Mouse (Mus musculus) hindbrain, embryonic 11.5 days (tissue): ENCODE measurements around the gene Ppara. TPM values are rescaled to one million over a fixed set of nuclear protein-coding genes. Genes with fewer than 3 reads are reported as not detected.
"Not testable (repeated sequence)": the region's sequence is repeated elsewhere in the genome, so short reads cannot be mapped to it uniquely, and the experiment has no call there.

Experiments
- ATAC-seq: fragments of 200-750 bp; cut with Nextera tagmentation; 2 replicates; pipeline ENCODE4 v1.8.0; 2017; ENCODE audit warnings: mild to moderate bottlenecking, moderate TSS enrichment, moderate library complexity; ENCODE audit not compliant: low FRiP score
- DNase-seq: peaks from one replicate; pipeline ENCODE4 v3.0.0-alpha.2; 2015; ENCODE audit warnings: low spot score
- H3K27ac ChIP-seq: fragments of 300-500 bp; sonication (generic); 2 replicates; pipeline ENCODE4 v1.5.1; 2014; ENCODE audit warnings: mild to moderate bottlenecking, low read depth, low read length
- H3K27me3 ChIP-seq: fragments of 300-500 bp; sonication (generic); 2 replicates; pipeline ENCODE4 v1.6.1; 2014; ENCODE audit warnings: mild to moderate bottlenecking, low read length, moderate library complexity, mixed read lengths; ENCODE audit not compliant: control insufficient read depth, insufficient read depth
- H3K36me3 ChIP-seq: fragments of 300-500 bp; sonication (generic); 2 replicates; pipeline ENCODE4 v1.6.1; 2014; ENCODE audit warnings: mild to moderate bottlenecking, low read length, moderate library complexity, mixed read lengths; ENCODE audit not compliant: control insufficient read depth, insufficient read depth
- H3K4me1 ChIP-seq: fragments of 300-500 bp; sonication (generic); replicated peaks from 2 replicates; pipeline ENCODE4 v1.6.1; 2014; ENCODE audit warnings: low read length, mixed read lengths; ENCODE audit not compliant: control insufficient read depth, insufficient read depth
- H3K4me2 ChIP-seq: fragments of 300-500 bp; sonication (generic); replicated peaks from 2 replicates; pipeline ENCODE4 v1.6.1; 2014; ENCODE audit warnings: mild to moderate bottlenecking, low read depth, low read length
- H3K4me3 ChIP-seq: fragments of 300-500 bp; sonication (generic); 2 replicates; pipeline ENCODE4 v1.5.1; 2014; ENCODE audit warnings: low read depth, low read length
- H3K9ac ChIP-seq: fragments of 300-500 bp; sonication (generic); 2 replicates; pipeline ENCODE4 v1.6.1; 2014; ENCODE audit warnings: low read depth, low read length
- H3K9me3 ChIP-seq: fragments of 300-500 bp; sonication (generic); 2 replicates; pipeline ENCODE4 v1.6.1; 2016; ENCODE audit warnings: low read length; ENCODE audit not compliant: control insufficient read depth
- WGBS: fragments of 180-500 bp; shearing (Covaris S2); extraction: QIAGEN DNeasy Blood & Tissue Kit; methylation state at CpG from one replicate; pipeline ENCODE4 v1.1.7; 2014; 5-methylcytosine and 5-hydroxymethylcytosine counted together
- polyA plus RNA-seq: library from polyadenylated mRNA; unstranded; fragments of >200 nt; fragmentation: Nextera tagmentation; extraction: Ambion mirVana; gene quantifications from 2 replicates; pipeline ENCODE4 v1.2.1, GENCODE M21; 2014

Gene Ppara
- polyA plus RNA-seq, 1 experiment from 2014 or later, result 1.5 TPM

DNA sequence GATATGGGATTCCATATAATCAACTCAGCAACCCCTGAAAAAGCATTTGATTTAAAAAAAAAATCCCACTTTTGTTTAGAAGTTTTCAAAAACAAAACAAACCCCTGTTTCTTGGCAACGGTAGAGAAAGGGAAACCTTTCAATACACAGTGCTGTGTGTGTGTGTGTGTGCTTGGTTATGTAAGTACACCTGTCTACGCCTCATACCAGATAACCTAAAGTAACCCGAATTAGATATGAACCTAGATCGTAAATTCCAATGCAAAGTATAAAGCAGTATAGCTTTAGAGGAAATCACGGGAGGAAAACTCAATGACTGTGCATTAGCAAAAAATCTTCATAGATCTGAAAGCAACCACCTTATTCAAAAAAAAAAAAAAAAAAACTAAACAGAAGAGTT lies 31.9 kb downstream of the Ppara start:
- Histone ChIP-seq H3K9me3 (no peaks in the 10 kb centered on the region), H3K4me3 (no peak overlapping the region), H3K4me2 (no peak overlapping the region), H3K27ac (no peak overlapping the region), H3K36me3 (no peaks in the 10 kb centered on the region), H3K4me1 (no peaks in the 10 kb centered on the region), H3K27me3 (no peaks in the 10 kb centered on the region), H3K9ac (no peak overlapping the region)
- no peak for ATAC-seq
- no peak for DNase-seq
- 91% methylated on average over 5 of the region's 5 CpGs for WGBS

GRCm38 (mm10) chr15:85768991-85769390 lies 34.2 kb downstream of the Ppara start:
- Histone ChIP-seq H3K4me1 (no peaks in the 10 kb centered on the region), H3K4me3 (no peak overlapping the region), H3K4me2 (no peak overlapping the region), H3K36me3 (no peaks in the 10 kb centered on the region), H3K27ac (no peak overlapping the region), H3K9ac (no peak overlapping the region), H3K9me3 (no peaks in the 10 kb centered on the region), H3K27me3 (no peaks in the 10 kb centered on the region)
- WGBS, result 95% methylated on average over 8 of the region's 8 CpGs
- no peak for DNase-seq
- ATAC-seq, result no peak

- WGBS, result 88% methylated on average over 17 of the region's 17 CpGs
- H3K4me3 ChIP-seq, result no peak overlapping the region
- no peaks in the 10 kb centered on the region for H3K9me3 ChIP-seq
- no peak for DNase-seq
- no peak for ATAC-seq
- no peak overlapping the region for H3K4me2 ChIP-seq
- H3K36me3 ChIP-seq, result no peaks in the 10 kb centered on the region
- H3K4me1 ChIP-seq, result no peaks in the 10 kb centered on the region
- H3K27me3 ChIP-seq, result no peaks in the 10 kb centered on the region
- H3K27ac ChIP-seq, result no peak overlapping the region
- no peak overlapping the region for H3K9ac ChIP-seq
Observed at GRCm38 (mm10) chr15:85771306-85772121, 36.7 kb downstream of the Ppara start.

- no peaks in the 10 kb centered on the region for H3K36me3 ChIP-seq
- H3K4me3 ChIP-seq, result no peak overlapping the region
- no peaks in the 10 kb centered on the region for H3K27me3 ChIP-seq
- WGBS, result 84% methylated on average over 11 of the region's 11 CpGs
- no peak overlapping the region for H3K4me2 ChIP-seq
- no peaks in the 10 kb centered on the region for H3K9me3 ChIP-seq
- H3K4me1 ChIP-seq, result no peaks in the 10 kb centered on the region
- no peak overlapping the region for H3K9ac ChIP-seq
- ATAC-seq (no peak), DNase-seq (no peak)
- H3K27ac ChIP-seq, result no peak overlapping the region
Observed at GRCm38 (mm10) chr15:85772146-85772740, 37.5 kb downstream of the Ppara start.

- 89% methylated on average over 9 of the region's 9 CpGs for WGBS
- no peak for DNase-seq
- no peak for ATAC-seq
- H3K9me3 ChIP-seq, result no peaks in the 10 kb centered on the region
- no peak overlapping the region for H3K27ac ChIP-seq
- H3K4me2 ChIP-seq, result no peak overlapping the region
- H3K4me3 ChIP-seq, result no peak overlapping the region
- H3K27me3 ChIP-seq, result no peaks in the 10 kb centered on the region
- H3K4me1 ChIP-seq, result no peaks in the 10 kb centered on the region
- no peaks in the 10 kb centered on the region for H3K36me3 ChIP-seq
- H3K9ac ChIP-seq, result no peak overlapping the region
Observed at GRCm38 (mm10) chr15:85774419-85774818, 39.6 kb downstream of the Ppara start.

DNA sequence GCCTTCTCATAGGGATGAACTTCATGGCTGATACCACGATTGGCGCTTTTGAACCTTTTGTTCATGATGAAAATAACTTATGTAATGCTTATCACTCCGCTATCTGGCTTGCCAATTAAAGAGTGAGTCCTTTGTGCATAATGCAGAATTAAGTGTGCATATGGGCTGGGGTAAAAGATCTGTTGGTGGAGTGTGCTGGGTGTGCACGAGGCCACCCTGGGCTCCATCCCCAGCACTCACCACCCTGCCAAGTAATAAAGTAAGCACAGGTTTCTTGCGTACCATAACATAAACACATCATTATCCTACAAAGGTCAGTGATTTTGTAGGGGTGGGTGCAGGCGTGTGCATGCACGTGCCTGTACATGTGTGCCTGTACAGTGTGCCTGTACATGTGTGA lies 40.2 kb downstream of the Ppara start:
- Histone ChIP-seq H3K27ac (no peak overlapping the region), H3K4me2 (no peak overlapping the region), H3K4me3 (no peak overlapping the region), H3K36me3 (no peaks in the 10 kb centered on the region), H3K9ac (no peak overlapping the region), H3K27me3 (no peaks in the 10 kb centered on the region), H3K9me3 (no peaks in the 10 kb centered on the region), H3K4me1 (no peaks in the 10 kb centered on the region)
- WGBS, result 92% methylated on average over 7 of the region's 7 CpGs
- DNase-seq, result no peak
- ATAC-seq, result no peak

DNA sequence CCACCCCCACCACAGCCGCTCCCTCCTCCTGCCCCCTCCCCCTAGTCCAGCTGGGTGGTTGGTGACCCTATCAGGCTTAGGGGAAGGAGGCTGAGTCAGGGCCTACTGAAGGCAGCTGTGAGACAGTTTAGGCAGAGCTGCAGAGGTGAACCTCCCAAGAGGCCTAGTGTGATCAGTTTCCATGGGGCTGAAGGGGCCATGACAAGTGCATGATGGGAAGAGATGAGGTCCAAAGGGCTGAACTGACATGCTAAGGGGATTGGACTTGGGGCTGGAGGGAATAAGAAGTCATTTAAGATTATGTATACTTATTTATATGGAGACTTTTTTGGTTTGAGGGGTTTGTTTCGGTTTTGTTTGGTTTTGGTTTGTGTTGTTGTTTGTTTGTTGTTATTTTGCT lies 41.5 kb downstream of the Ppara start:
- ATAC-seq (no peak), DNase-seq (no peak)
- Histone ChIP-seq H3K4me1 (no peaks in the 10 kb centered on the region), H3K36me3 (no peaks in the 10 kb centered on the region), H3K9me3 (no peaks in the 10 kb centered on the region), H3K27ac (no peak overlapping the region), H3K4me2 (no peak overlapping the region), H3K4me3 (no peak overlapping the region), H3K9ac (no peak overlapping the region), H3K27me3 (no peaks in the 10 kb centered on the region)
- 72% methylated on average over 2 of the region's 2 CpGs for WGBS

- Histone ChIP-seq H3K36me3 (no peaks in the 10 kb centered on the region), H3K27ac (no peak overlapping the region), H3K4me1 (no peaks in the 10 kb centered on the region), H3K4me3 (no peak overlapping the region), H3K4me2 (no peak overlapping the region), H3K9ac (no peak overlapping the region), H3K9me3 (no peaks in the 10 kb centered on the region), H3K27me3 (no peaks in the 10 kb centered on the region)
- ATAC-seq (no peak), DNase-seq (no peak)
- 77% methylated on average over 5 of the region's 5 CpGs for WGBS
Observed at GRCm38 (mm10) chr15:85776771-85777170, 42.0 kb downstream of the Ppara start.

- not testable (repeated sequence) for ATAC-seq, DNase-seq, H3K9me3 ChIP-seq, H3K4me2 ChIP-seq, H3K9ac ChIP-seq, H3K27ac ChIP-seq, H3K4me1 ChIP-seq, H3K4me3 ChIP-seq, H3K27me3 ChIP-seq, H3K36me3 ChIP-seq
- WGBS, result 94% methylated on average over 6 of the region's 6 CpGs
Observed at GRCm38 (mm10) chr15:85778891-85779290, 44.1 kb downstream of the Ppara start.
